Comparison of ENCODE assay signal across 9 mouse cellular contexts in the genomic region with DNA sequence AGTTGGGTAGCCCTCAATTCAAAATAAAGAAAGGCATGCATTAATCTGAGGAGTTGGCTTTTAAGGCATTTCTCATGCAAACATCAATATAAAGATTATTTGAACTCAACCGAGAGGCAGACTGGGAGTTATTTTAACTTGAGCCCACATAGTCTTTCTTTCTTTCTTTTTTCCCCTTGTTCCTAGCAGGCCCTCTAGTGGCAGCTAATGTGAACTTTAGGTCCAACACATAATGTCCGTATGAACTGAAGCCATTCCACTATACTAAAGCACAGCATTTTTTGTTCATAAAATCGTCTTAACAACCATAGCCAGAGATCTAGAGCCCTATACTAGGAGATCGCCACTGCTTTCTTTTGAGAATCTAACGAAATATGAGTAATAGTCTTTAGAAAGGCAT. TPM values are rescaled to one million over a fixed set of nuclear protein-coding genes. Genes with fewer than 3 reads are reported as not detected.
A peak's percentile ranks its signal among the peaks of the same experiment; 100 is the strongest.
DNase-seq lines count a peak whose midpoint lies in the region; ATAC-seq lines count a peak whose summit lies in the region.
"Had no signal": no experiment of that assay in that cellular context is flagged by ENCODE, and none has a peak within 500 bp of the region (broad histone marks: within the 10 kb centered on the region; RNA-seq: fewer than 3 reads in every experiment).

No protein-coding gene starts in this region.

- H3K27me3 ChIP-seq in hindbrain, embryonic 11.5 days (ENCODE audit: control insufficient read depth, insufficient read depth, low read length) = no peaks in the 10 kb centered on the region
- no peaks in the 10 kb centered on the region for H3K27me3 ChIP-seq in hindbrain, embryonic 10.5 days (ENCODE audit: insufficient read depth, poor library complexity, severe bottlenecking)
- H3K27me3 ChIP-seq: limb, embryonic 12.5 days had no signal

- intact Hi-C loops in left cerebral cortex, postnatal 14 days (cut with DNase I) = loop anchor here (1.0 to 2.0 kb wide), 2 partner anchors 394 to 479 kb away; no protein-coding TSS in a partner anchor

- no peak overlapping the region for H3K4me2 ChIP-seq in hindbrain, embryonic 11.5 days (replicated peaks; ENCODE audit: low read depth, low read length)
- H3K4me2 ChIP-seq: limb, embryonic 12.5 days had no signal

- WGBS in hindbrain, embryonic 11.5 days = 33% methylated on average over 5 of the region's 5 CpGs
- 30% methylated on average over 5 of the region's 5 CpGs for WGBS in hindbrain, embryonic 10.5 days

- no peaks in the 10 kb centered on the region for H3K9me3 ChIP-seq in hindbrain, embryonic 11.5 days (ENCODE audit: control insufficient read depth, low read length)
- no peaks in the 10 kb centered on the region for H3K9me3 ChIP-seq in hindbrain, embryonic 10.5 days

- H3K36me3 ChIP-seq in hindbrain, embryonic 11.5 days (ENCODE audit: control insufficient read depth, insufficient read depth, low read length) = no peaks in the 10 kb centered on the region
- no peaks in the 10 kb centered on the region for H3K36me3 ChIP-seq in hindbrain, embryonic 10.5 days

- no peak overlapping the region for H3K27ac ChIP-seq in hindbrain, embryonic 11.5 days (ENCODE audit: low read depth, low read length)
- no peak overlapping the region for H3K27ac ChIP-seq in hindbrain, embryonic 10.5 days
- H3K27ac ChIP-seq: limb, embryonic 12.5 days had no signal

- DNase-seq in hindbrain, embryonic 11.5 days (ENCODE audit: low spot score) = peak; percentile 67
- DNase-seq in hindbrain, embryonic 10.5 days (ENCODE audit: low spot score) = no peak
- peak; percentile 29 for DNase-seq in urinary bladder, postnatal 25 days (ENCODE audit: low spot score)
- no peak for DNase-seq in urinary bladder, adult 2 months (ENCODE audit: low spot score)
- peak; percentile 13 for DNase-seq in fibroblast of lung, adult 2 months (ENCODE audit: low read depth)
- DNase-seq in left cerebral cortex, postnatal 14 days (ENCODE audit: low spot score in 2 of 2) = peak; percentile 42 to 72
- DNase-seq in telencephalon, adult 2 months (ENCODE audit: low read depth, low spot score) = peak; percentile 31

- H3K4me3 ChIP-seq in hindbrain, embryonic 11.5 days (ENCODE audit: low read depth, low read length) = no peak overlapping the region
- no peak overlapping the region for H3K4me3 ChIP-seq in hindbrain, embryonic 10.5 days
- H3K4me3 ChIP-seq: limb, embryonic 12.5 days had no signal

- no peaks in the 10 kb centered on the region for H3K4me1 ChIP-seq in hindbrain, embryonic 11.5 days (replicated peaks; ENCODE audit: control insufficient read depth, insufficient read depth, low read length)
- H3K4me1 ChIP-seq in hindbrain, embryonic 10.5 days (replicated peaks) = 0 out of 2 replicates have a peak, but pooled peaks cover 3% of the 10 kb centered on the region

- no peak overlapping the region for H3K9ac ChIP-seq in hindbrain, embryonic 11.5 days (ENCODE audit: low read depth, low read length)
- H3K9ac ChIP-seq: limb, embryonic 12.5 days had no signal

- no peak for ATAC-seq in hindbrain, embryonic 11.5 days (ENCODE audit: low FRiP score)
- no peak for ATAC-seq in erythroblast, adult 5-6 weeks (replicated peaks; ENCODE audit: low FRiP score, poor library complexity, severe bottlenecking)

RNA-seq across cellular contexts. Expression of a gene that starts 42.6 kb away (rescaled TPM):
- polyA plus RNA-seq in hindbrain, embryonic 11.5 days (2014; fragmentation: Nextera tagmentation; extraction: Ambion mirVana) = not detected in 2 replicates
- 0.05 TPM in 1 of 2 replicates, not detected in the other for polyA plus RNA-seq in hindbrain, embryonic 10.5 days (2016; fragmentation: Nextera tagmentation; extraction: Ambion mirVana)
- polyA plus RNA-seq in urinary bladder, adult 2 months (2012; rRNA removed) = not detected in 2 replicates
- 1 to 10 TPM in 1 of 2 experiments, under 1 TPM in 1; 0.87 to 1.0 TPM for total RNA-seq in left cerebral cortex, postnatal 14 days (2021)
- total RNA-seq in erythroblast, adult 5-6 weeks (2015; ENCODE audit: low replicate concordance) = not detected in 2 replicates
- 0.14 TPM in 1 of 2 replicates, not detected in the other for total RNA-seq in erythroblast, adult 5-6 weeks (2017; ENCODE audit: low replicate concordance)

Comparison
In these comparisons a context has a peak if more than half of its experiments do, and no peak if none do; other contexts are left out.
1. DNase-seq: peak in hindbrain, embryonic 11.5 days (single experiment), urinary bladder, postnatal 25 days (single experiment), fibroblast of lung, adult 2 months (single experiment), left cerebral cortex, postnatal 14 days (2 of 2) and telencephalon, adult 2 months (single experiment); none in hindbrain, embryonic 10.5 days (single experiment) and urinary bladder, adult 2 months (single experiment).